Mouse (Mus musculus): ENCODE results near the gene Tbc1d22a.
"Not testable (repeated sequence)": the region's sequence is repeated elsewhere in the genome, so short reads cannot be mapped to it uniquely, and the experiment has no call there.

Gene Tbc1d22a

DNA sequence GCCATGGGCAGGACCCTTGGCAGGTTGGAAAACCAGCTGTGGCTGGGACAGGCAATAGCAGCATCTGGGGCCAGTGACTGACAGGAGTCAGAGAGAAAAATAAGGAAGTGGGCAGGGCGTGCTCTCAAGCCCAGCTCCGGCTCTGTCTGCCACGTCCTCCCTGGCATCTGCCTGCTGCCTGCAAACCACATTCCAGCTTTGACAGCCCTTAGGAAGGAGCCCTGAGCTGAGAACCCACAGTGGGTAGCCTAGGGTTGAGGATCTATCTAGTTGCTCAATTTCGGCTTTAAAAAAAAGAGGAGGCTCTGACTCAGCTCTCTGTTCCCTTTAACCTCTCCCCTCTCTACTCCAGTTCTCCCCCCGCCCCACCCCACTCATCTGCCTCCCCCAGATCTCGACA lies 11.6 kb upstream of the Tbc1d22a start:
- no peak for DNase-seq (ENCODE audit: low read depth, low spot score)

DNA sequence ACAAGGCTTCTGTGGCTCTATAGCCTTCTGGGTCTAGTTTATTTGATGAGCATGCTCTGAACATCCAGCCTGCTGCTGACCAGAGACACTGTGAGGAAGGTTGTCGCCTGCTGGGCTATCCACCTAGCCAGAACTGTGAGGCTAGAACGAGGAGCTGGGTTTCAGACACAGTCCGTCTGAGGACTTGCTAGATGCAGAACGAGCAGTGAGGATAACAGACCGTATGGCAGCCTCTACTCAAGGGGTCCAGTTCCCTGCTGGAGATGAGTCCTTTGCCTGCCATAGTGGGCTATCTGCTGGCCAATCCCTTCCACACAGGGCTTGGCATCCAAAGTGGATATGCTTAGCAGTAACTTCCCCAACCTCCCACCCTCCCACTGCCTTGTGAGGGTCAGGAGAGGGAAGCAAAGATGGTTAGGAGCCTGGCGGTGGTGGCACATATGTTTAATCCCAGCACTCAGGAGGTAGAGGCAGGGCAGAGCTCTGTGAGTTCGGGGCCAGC lies 10.9 kb upstream of the Tbc1d22a start:
- no peak for DNase-seq (ENCODE audit: low read depth, low spot score)

DNA sequence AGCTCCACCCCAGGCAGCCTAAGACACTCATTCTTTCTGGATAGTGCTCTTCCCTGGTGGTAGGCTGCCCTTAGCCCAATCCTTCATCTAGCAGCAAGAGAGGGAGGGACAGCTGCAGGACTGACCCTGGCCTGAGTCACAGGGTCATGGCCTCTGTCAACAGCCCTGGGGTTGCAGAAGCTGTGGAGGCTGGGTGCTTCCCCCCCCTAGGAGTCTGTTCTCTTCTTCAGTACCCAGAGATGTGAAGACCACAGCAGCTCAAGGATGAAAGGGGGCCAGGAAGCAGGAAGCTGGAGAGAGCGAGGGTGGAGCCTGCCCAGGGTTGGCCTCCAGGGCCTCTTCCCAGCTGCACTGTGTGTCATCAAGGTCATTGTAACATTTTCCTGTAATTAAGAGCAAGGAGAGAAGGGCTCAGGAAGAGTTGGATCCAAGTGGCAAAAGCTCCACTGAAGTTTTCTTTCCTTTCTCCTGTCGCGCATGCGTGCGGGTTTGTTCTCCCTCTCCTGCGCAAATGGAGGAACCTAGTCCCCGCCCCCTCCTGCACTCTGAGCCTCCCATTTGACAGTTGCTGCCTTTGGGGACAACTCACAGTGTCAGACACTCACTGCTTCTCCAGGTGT lies 10.2 kb upstream of the Tbc1d22a start:
- peak; percentile 48 for DNase-seq (ENCODE audit: low read depth, low spot score)

DNA sequence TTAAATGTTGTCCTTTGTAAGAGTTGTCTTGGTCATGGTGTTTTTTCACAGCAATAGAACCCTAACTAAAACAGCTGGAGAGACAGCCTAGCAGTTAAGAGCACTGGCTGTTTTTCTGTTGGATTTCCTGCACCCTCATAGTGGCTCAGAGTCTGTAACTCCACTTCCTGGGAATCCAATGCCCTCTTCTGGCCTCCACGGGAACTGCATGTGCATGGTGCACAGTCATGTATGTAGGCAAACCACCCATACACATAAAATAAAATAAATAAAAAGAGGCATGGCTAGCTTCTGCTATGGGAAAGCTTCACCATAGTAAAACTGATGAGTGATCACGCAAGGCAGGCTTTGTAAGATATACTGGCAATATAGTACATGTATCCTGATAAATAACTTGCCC lies 9.0 kb upstream of the Tbc1d22a start:
- peak; percentile 59 for DNase-seq (ENCODE audit: low read depth, low spot score)

DNA sequence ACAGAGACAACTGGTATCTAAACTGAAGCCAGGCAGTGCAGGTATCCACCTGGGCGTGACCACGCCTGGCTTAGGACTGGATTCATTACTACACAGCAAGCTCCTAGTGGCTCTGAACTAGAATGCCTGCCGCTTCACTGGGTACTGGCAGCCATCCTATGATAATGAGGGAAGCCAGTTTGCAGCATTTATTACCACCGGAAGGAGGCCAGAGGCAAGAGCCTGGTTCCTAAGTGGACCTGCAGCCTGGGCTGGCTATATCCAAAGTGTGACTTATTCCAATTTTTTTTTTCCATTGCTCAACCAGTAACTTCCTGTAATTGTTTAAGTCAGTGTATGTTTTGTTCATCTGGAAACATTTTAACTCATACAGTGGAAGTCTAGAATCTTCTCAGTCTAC lies 7.9 kb upstream of the Tbc1d22a start:
- no peak for DNase-seq (ENCODE audit: low read depth, low spot score)

DNA sequence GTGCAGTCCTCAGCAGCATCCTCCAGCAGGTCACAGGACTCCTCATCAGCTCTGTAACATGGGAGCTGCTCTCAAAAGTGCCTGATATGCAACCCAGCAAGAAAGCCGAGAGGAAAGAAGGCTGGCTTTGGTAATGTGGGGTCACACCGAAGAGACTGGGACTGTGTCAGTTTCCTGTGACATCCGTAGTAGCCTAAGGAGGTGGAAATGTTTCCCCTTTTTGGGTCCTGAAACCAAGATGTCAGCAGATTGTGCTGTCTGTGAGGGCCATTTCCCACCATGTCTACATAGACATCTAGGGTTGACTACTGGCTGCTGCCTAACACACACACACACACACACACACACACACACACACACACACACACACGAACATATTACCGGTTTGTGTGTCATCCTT lies 2.1 kb upstream of the Tbc1d22a start:
- DNase-seq (ENCODE audit: low read depth, low spot score), result not testable (repeated sequence)

DNA sequence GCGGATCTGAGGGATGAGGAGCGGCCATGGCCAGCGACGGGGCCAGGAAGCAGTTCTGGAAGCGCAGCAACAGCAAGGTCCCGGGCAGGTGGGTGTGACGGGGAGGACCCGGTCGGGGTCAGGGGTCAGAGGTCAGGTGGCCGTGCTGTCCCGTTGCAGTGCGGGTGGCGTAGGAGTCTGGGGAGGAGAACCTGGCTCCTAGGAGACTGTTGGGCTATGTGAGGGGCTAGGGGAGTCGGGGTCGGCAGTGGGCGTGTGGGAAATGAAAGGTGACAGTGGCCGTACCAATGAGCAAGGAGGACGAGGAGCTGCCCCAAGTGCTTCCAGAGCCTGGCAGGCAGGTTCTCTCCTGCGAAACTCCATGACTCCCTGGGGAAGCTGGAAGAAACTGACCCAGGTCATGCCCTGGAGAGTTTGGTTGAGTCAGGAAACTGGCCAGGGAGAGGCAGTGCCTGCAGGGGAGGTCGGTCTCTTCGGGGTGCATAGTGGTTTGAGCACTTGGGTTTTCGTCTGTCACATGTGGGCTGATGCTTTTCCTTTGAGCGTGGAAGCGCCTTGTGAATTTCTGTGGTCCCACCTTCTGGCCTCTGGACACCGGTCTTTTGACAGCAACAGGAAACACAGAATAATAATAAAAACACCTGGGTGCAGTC lies 416 bp downstream of the Tbc1d22a start:
- peak; percentile 19 for DNase-seq (ENCODE audit: low read depth, low spot score)

DNA sequence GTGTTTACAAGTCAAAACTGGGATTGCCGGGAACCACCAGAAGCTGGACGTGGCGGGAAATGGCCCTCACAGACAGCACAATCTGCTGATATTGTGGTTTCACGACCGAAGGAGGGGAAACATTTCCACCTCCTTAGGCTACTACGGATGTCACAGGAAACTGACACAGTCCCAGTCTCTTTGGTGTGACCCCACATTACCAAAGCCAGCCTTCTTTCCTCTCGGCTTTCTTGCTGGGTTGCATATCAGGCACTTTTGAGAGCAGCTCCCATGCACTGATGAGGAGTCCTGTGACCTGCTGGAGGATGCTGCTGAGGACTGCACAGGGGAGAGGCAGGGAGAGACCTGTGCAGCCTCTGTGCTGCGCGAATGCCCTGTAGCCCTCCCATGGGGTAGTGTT lies 2.4 kb downstream of the Tbc1d22a start:
- DNase-seq (ENCODE audit: low read depth, low spot score), result not testable (repeated sequence)

DNA sequence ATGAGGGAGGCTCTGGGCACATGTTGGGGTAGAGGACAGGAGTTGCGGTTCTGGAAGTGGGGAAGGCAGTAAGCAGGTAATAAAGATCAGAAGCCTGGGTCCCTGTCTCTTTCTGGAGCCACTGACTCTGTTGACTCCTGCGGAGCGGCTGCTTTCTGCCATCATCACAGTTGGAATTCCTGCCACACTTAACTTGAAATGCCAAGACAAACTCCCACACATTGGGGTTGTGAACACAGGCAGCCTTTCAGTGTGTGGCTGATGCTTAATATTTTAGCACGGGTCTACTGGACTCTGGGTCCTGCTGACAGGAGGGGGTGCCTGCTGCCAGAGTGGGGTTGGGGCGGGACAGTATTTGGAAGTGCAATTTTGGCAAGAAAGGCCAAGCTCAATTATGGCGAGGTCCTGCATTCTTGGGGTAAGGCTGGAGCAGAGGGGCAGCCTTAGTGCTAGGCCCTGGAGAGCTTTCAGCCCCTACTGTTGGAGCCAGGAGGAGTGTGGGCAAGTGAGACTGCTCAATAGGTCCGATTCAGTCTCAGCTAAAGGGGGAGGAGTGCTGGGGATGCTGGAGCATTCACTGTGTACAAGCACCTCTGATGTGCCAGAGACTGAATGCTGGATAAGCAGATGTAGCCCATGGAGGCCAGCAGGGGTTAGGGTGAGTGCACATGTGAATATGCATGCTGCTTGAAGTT lies 5.4 kb downstream of the Tbc1d22a start:
- no peak for DNase-seq (ENCODE audit: low read depth, low spot score)

DNA sequence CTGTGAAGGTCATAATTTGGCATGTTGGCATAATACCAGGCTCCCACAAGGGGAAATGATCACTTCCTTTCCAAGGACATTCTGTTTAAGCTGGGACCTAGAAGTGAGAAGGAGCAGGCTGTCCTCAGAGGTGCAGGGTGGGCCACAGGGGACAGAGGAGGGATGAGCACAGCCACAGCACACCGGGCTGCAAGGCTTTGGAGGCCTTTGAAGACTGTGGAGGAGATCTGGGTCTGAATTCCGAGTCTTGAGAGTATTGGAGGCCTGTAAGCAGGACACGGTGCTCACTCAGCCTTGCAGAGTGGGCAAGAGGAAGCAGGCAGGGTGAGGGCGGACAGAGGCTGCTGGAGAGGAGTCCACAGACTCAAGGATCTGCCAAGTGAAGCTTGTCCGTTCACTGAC lies 6.0 kb downstream of the Tbc1d22a start:
- no peak for DNase-seq (ENCODE audit: low read depth, low spot score)

DNA sequence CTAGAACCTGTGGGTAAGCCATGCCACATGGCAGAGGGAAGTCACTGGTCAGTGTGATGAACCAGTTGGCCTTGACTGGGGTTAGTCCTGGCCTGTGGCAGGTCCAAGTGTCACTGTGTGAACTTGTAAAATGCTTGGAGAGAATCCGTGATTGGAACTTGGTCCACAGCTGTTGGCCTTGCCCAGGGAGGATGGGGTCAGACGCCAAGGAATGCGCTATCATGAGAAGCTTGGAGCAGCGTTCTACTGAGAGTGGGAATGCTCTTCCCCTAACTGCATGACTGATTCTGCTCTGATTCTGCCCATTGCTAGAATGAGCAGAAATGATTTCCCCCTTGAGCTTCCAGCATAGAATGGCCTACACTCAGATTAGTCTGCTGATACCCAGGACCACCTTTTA lies 6.5 kb downstream of the Tbc1d22a start:
- no peak for DNase-seq (ENCODE audit: low read depth, low spot score)

DNA sequence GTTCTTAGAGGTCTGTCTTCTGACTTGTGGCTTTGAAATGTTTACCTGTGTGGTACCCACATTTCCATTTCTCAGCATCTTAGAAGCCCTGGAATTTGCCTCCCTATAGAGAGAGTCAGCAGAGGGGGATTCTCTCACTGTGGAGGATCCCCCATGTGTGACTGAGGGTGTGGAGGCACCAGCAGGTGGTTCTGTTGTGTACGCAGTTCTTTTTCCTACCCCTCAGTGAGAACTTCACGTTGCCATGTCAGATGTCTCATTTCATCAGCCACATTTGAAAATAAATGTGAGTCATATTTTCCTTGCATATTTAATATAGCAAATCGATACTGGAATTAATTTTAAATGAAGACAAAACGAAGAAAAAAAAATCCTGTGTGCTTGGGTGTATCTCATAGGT lies 7.1 kb downstream of the Tbc1d22a start:
- DNase-seq (ENCODE audit: low read depth, low spot score), result no peak

DNA sequence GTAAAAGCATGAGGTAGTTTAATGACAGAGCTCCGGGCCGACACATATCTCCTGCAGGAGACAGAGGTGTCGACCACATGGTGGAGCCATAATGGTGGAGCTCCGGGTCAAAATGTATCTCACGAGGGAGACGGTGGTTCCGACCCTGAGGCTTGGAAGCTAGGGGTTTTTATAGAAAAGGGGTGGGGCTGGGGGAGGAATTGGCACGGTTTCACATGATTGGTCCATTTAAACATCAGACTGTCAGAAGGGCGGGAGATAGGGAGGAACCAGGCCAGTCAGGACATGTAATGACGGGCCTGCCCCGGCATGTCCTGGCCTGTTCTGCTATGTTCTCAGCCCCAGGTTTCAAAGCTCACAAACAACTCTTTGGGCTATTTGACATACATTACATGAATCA lies 7.6 kb downstream of the Tbc1d22a start:
- not testable (repeated sequence) for DNase-seq (ENCODE audit: low read depth, low spot score)

DNA sequence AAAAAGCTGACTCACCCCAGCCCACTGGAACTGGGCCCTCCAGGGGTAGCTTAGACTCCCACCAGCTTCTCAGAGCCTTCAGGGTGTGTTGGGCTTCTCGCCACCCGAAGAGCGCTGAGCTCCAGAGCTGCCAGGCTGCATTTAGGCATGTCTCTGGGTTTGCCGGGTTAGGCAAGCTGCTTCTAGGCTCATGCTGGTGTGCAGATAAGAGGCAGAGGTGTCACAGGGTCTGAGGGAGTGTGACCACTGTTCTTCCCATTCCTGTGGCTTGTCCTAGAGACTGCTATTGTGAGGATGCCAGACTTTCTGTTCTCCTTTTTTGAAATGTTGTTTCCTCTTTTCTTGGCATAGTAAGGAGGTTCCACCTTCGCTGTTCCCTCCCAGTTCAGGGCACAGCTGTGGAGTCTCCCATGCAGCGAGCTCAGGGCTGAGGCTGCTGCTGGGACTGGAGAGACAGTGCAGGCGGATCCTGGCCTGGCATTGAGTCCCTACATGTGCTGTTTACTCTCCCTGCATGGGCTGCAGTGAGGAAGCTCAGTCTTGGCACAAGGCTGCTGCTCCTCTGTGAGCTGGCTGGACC lies 10.8 kb downstream of the Tbc1d22a start:
- DNase-seq (ENCODE audit: low read depth, low spot score), result no peak

DNA sequence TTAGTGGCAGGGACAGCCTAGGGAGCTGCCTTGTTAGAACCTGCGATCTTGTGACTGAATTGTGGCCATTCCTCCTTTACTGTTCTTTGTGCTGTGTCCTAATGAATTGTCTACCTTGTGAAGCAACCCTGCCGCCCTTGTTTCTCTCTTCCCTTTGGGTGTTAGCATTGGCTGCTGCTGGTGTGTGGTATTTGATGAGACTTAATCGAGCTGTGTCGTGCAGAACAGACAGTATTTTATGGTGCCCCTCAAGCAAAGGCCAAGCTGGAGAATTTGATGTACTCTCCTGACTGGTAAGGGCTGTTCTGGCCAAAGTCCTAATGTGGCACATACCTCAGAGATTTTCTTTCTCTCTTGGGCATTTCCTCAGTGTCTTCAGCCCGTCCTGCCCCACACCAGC lies 12.0 kb downstream of the Tbc1d22a start:
- DNase-seq (ENCODE audit: low read depth, low spot score), result no peak

DNA sequence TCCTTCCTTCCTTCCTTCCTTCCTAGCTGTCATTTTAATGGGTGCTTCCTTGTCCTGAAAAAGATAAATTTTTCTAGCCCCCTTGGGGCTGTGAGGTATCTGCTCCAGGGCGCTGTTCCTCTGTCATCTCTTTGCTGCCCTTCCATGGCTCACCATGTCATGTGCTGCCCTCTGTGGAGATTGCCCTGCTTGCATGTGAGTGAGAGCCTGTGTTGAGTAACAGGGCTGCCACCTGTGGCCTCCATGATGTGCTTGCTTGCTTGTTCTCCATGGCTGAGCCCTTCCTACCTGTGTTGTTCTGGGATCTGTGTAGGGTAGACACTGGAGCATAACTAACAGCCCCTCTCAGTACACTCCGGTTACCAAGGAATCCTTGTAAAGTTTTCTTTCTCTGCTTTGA lies 12.7 kb downstream of the Tbc1d22a start:
- DNase-seq (ENCODE audit: low read depth, low spot score), result no peak

DNA sequence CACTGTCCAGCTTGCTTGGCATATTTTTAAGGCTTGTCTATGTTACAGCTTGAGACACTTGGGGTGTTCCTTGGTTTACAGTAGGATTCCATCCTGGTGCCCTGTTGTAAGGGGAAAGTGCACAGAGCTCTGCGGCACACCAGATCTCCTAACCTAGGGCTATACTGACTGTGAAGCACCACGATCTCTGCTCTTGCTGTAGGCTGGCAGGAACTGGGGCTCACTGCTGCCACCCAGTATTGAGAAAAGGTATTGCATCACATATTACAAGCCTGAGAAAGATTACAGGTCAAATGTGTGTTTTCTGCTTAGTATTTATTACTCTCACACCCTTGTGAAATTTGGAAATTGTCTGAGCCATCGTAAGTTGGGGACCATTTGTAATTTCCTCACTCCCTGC lies 13.9 kb downstream of the Tbc1d22a start:
- peak; percentile 55 for DNase-seq (ENCODE audit: low read depth, low spot score)

DNA sequence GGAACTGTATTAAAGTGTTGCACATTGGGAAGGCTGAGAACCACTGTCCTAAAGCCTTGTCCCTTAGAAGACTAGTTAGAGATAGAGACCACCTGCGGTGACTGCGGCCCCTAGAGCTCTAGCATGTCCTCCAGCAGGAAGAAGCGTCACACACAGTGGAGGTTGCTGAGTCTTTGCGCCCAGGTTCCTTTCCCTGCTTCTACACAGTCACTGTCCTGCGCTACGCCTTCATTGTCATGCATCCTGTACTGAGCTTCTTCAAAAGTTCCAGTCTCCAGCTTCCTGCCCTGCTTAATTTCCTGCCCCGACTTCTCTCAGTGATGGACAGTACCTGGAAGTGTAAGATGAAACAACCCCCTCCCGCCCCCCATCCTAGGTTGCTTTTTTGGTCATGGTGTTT lies 14.8 kb downstream of the Tbc1d22a start:
- no peak for DNase-seq (ENCODE audit: low read depth, low spot score)

DNA sequence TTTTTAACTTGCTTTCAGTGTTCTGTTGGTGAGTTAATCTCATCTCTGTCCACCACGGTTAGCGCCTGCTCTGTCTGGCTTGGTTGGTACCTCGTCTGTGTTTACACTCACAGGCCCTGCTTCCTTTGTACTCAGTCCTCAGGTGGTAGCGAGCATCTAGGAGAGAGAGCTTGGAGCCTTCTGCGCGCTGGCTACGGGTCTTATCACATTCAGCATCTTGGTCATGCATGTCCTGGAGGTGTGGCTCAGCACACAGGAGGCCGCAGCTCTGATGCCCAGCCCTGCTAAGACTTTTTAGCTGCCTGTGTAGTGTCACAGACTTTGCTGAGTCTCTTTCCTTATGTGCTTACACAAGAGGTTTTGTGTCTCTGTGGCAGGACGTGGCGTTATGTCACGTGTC lies 15.4 kb downstream of the Tbc1d22a start:
- no peak for DNase-seq (ENCODE audit: low read depth, low spot score)

DNA sequence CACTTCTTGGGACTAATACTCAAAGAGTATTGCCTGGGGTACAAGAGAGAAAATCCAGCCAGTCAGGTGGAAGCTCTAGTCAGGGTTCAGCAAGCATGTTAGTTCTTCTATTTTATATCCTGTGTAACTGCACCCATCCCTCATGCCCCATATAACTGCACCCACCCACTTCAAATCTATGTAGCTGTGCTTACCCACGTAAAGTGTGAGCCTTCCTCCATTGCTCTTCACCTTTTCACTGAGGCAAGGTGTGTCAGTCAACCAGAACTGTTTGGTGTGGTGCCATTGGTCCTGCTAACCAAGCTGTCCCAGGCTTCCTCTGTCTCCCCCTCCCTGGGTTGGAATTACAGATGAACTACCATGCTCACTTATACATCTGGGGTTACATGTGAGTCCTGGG lies 16.9 kb downstream of the Tbc1d22a start:
- no peak for DNase-seq (ENCODE audit: low read depth, low spot score)

DNA sequence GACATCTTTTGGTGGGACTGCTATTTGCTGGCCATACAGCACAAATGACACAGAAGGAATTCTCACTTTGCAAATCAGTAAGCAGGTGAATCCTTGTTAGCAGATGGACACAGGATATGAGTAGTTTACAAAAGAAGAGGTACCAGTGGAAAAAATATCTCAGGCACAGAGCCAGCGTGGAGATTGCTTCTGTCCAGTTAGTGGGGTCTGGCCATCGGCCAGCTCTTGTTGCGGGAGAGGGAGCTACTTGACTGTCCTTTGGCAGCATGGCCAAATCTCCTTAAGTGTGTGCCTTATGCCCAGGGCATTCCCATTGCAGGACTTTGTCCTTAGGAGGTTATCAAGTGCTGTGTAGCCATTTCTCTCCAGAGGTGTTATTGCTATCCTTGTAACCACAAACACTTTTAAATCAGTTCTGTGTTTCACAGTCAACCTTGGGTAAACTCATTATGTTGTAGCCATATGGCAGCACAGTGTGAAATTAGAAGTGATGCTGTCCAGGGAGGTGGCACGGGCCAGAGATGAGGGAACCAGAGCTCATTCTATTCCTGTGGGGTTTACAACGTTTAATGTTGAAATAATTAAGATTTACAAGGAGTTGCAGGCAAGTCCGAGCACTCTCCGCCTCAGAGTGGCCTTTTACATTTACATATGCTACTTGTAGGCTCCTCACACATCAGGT lies 17.7 kb downstream of the Tbc1d22a start:
- DNase-seq (ENCODE audit: low read depth, low spot score), result no peak

DNA sequence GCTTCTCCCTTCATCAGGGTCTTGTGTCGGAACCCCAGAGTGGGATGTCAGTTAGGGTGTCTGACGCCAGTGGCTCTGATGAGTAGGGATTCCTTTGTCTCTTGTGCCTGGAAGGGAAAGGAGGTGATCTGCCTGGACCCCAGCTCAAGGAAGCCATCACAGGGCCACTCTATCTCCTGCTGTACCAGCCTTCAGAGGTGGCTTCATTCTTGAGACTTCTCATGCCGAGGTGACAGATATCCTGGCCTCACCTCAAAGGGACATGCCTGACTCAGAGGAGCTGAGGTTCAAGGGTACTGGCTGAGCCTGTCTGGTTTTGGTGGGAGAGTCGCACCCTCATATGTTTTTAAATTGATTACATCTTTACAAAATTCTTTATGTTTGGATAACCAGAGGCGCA lies 19.7 kb downstream of the Tbc1d22a start:
- no peak for DNase-seq (ENCODE audit: low read depth, low spot score)
